Mouse (Mus musculus) G1E (cell line): ENCODE data around the gene Adamts7.

ENCODE experiments used
- CTCF ChIP-seq: IDR thresholded peaks from 2 replicates; pipeline ENCODE4 v1.5.1; 2012; ENCODE audit warnings: low read depth, low read length, inconsistent platforms, mixed read lengths
- GATA1 ChIP-seq: IDR thresholded peaks from 2 replicates; pipeline ENCODE4 v1.6.1; 2012; ENCODE audit warnings: borderline replicate concordance, low read length, inconsistent platforms, mixed read lengths
- GATA2 ChIP-seq: IDR thresholded peaks from 2 replicates; pipeline ENCODE4 v1.6.1; 2012; ENCODE audit warnings: low read depth, low read length, inconsistent platforms, borderline replicate concordance
- POLR2AphosphoS5 ChIP-seq: IDR thresholded peaks from 2 replicates; pipeline ENCODE4 v1.6.1; 2012; ENCODE audit warnings: low read depth, low read length, inconsistent platforms; ENCODE audit not compliant: insufficient replicate concordance

DNA sequence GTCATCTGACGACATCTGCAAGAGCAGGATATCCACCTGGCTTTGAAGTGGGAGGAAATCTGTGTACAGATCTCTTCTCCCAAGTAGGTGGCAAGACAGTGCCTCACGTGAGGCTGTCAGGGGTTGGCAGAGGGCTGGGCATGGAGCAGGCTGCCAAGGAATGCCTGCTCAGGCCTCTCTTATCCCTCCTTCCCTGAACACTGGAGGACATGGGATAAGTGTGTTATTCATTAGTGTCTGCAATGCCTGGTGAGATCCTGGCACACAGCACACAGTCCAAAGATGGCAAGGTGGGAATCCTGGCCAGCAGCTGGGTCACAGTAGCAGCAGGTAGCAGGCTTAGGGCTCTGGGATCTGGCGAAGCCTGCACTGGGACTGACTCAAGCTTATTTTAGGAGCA, 50.3 kb downstream of the Adamts7 start:
- TF ChIP-seq CTCF (no peak), POLR2AphosphoS5 (no peak), GATA2 (no peak), GATA1 (no peak)
